Comparison of ENCODE assay signal across 17 mouse cellular contexts in genomic region chr17:57235803-57236202, GRCm38 (mm10). TPM values are rescaled to one million over a fixed set of nuclear protein-coding genes. Genes with fewer than 3 reads are reported as not detected.
DNase-seq lines count a peak whose midpoint lies in the region; ATAC-seq lines count a peak whose summit lies in the region.
"Had no signal": no experiment of that assay in that cellular context is flagged by ENCODE, and none has a peak within 500 bp of the region (broad histone marks: within the 10 kb centered on the region; RNA-seq: fewer than 3 reads in every experiment).

No protein-coding gene starts in this region.

- no peak for DNase-seq in heart, postnatal 10 days
- no peak for DNase-seq in midbrain, embryonic 10.5 days (ENCODE audit: low spot score)
- DNase-seq in embryo, embryonic 11 days, result no peak
- no peak for DNase-seq in spleen, adult 18-20 months
- DNase-seq: adrenal gland, postnatal 25 days; cerebellum, adult 18-20 months; heart, postnatal 14 days; kidney, adult 8-10 months; lung, adult 18-20 months; thymus, postnatal 14 days had no signal

- peaks cover 40% of the 10 kb centered on the region for H3K36me3 ChIP-seq in heart, embryonic 14.5 days (ENCODE audit: control insufficient read depth, insufficient read depth, low read length)
- peaks cover 34% of the 10 kb centered on the region for H3K36me3 ChIP-seq in midbrain, embryonic 12.5 days
- H3K36me3 ChIP-seq in midbrain, embryonic 10.5 days, result peaks cover 38% of the 10 kb centered on the region
- H3K36me3 ChIP-seq in liver, embryonic 15.5 days (replicated peaks), result peaks cover 41% of the 10 kb centered on the region

- intact Hi-C loops in heart, postnatal 10 days (cut with DNase I), result no loop called here

- ATAC-seq in heart, embryonic 14.5 days (ENCODE audit: insufficient number of reproducible peaks, insufficient read depth, low FRiP score, low read depth), result 0 out of 2 replicates have a peak, but pooled peaks have one; percentile 12
- ATAC-seq in midbrain, embryonic 12.5 days (ENCODE audit: low FRiP score, low read depth), result peak; percentile 20; the same call in 1 of the 2 replicates
- 0 out of 2 replicates have a peak, but pooled peaks have one; percentile 5 for ATAC-seq in liver, embryonic 15.5 days (ENCODE audit: insufficient read depth)
- ATAC-seq: hindbrain, embryonic 16.5 days had no signal

- no peak overlapping the region for H3K9ac ChIP-seq in heart, embryonic 14.5 days (ENCODE audit: low read length)
- H3K9ac ChIP-seq in midbrain, embryonic 12.5 days (replicated peaks), result no peak overlapping the region
- no peak overlapping the region for H3K9ac ChIP-seq in liver, embryonic 15.5 days

- no peak overlapping the region for H3K4me3 ChIP-seq in heart, embryonic 14.5 days (ENCODE audit: control insufficient read depth in 1 of 2, insufficient read depth in 1 of 2, low read depth in 1 of 2, low read length in 2 of 2)
- H3K4me3 ChIP-seq in midbrain, embryonic 12.5 days, result no peak overlapping the region
- no peak overlapping the region for H3K4me3 ChIP-seq in midbrain, embryonic 10.5 days
- peak overlapping the region; percentile 49 for H3K4me3 ChIP-seq in liver, embryonic 15.5 days (replicated peaks)

- no peaks in the 10 kb centered on the region for H3K27me3 ChIP-seq in heart, embryonic 14.5 days (ENCODE audit: control insufficient read depth, insufficient read depth, low read length)
- no peaks in the 10 kb centered on the region for H3K27me3 ChIP-seq in midbrain, embryonic 12.5 days
- H3K27me3 ChIP-seq in midbrain, embryonic 10.5 days (ENCODE audit: low read depth, poor library complexity, severe bottlenecking), result no peaks in the 10 kb centered on the region
- H3K27me3 ChIP-seq in liver, embryonic 15.5 days, result no peaks in the 10 kb centered on the region

- no peaks in the 10 kb centered on the region for H3K9me3 ChIP-seq in heart, embryonic 14.5 days (ENCODE audit: control insufficient read depth, low read length)
- H3K9me3 ChIP-seq in midbrain, embryonic 12.5 days, result no peaks in the 10 kb centered on the region
- no peaks in the 10 kb centered on the region for H3K9me3 ChIP-seq in midbrain, embryonic 10.5 days (replicated peaks)
- H3K9me3 ChIP-seq in liver, embryonic 15.5 days (replicated peaks), result no peaks in the 10 kb centered on the region

- no peak overlapping the region for H3K27ac ChIP-seq in heart, embryonic 14.5 days (replicated peaks in 1 of 2; ENCODE audit: control insufficient read depth in 1 of 2, insufficient read depth in 1 of 2, low read depth in 2 of 2, low read length in 2 of 2)
- H3K27ac ChIP-seq in midbrain, embryonic 12.5 days (replicated peaks), result no peak overlapping the region
- H3K27ac ChIP-seq in midbrain, embryonic 10.5 days (replicated peaks), result no peak overlapping the region
- H3K27ac ChIP-seq in liver, embryonic 15.5 days (replicated peaks), result no peak overlapping the region

- WGBS in heart, embryonic 14.5 days, result 87% methylated on average over 5 of the region's 5 CpGs
- WGBS in midbrain, embryonic 12.5 days, result 94% methylated on average over 5 of the region's 5 CpGs
- 89% methylated on average over 5 of the region's 5 CpGs for WGBS in midbrain, embryonic 10.5 days
- WGBS in liver, embryonic 15.5 days (ENCODE audit: insufficient replicate concordance), result 69% methylated on average over 5 of the region's 5 CpGs

- H3K4me2 ChIP-seq in heart, embryonic 14.5 days (ENCODE audit: low read length), result no peak overlapping the region
- no peak overlapping the region for H3K4me2 ChIP-seq in midbrain, embryonic 12.5 days (replicated peaks)
- H3K4me2 ChIP-seq in liver, embryonic 15.5 days, result peak overlapping the region; percentile 51

- no peaks in the 10 kb centered on the region for H3K4me1 ChIP-seq in heart, embryonic 14.5 days (ENCODE audit: control insufficient read depth in 2 of 2, insufficient read depth in 2 of 2, low read length in 2 of 2)
- no peaks in the 10 kb centered on the region for H3K4me1 ChIP-seq in midbrain, embryonic 12.5 days
- no peaks in the 10 kb centered on the region for H3K4me1 ChIP-seq in midbrain, embryonic 10.5 days
- peaks cover 8% of the 10 kb centered on the region for H3K4me1 ChIP-seq in liver, embryonic 15.5 days (replicated peaks)

RNA-seq across cellular contexts. Expression of gene C3, which starts 7.9 kb away (rescaled TPM):
- 0.74 and 1.00 TPM in 2 replicates for polyA plus RNA-seq in heart, embryonic 14.5 days (2014; fragmentation: Nextera tagmentation; extraction: Ambion mirVana)
- 10 to 100 TPM; 42.3 to 66.3 TPM for total RNA-seq in heart, postnatal 10 days (2021)
- 0.50 and 0.64 TPM in 2 replicates for polyA plus RNA-seq in midbrain, embryonic 12.5 days (2016; fragmentation: Nextera tagmentation; extraction: Ambion mirVana)
- polyA plus RNA-seq in midbrain, embryonic 10.5 days (2016; fragmentation: Nextera tagmentation; extraction: Ambion mirVana), result 0.07 TPM in 1 of 2 replicates, not detected in the other
- 369 and 468 TPM in 2 replicates for polyA plus RNA-seq in liver, embryonic 15.5 days (2015; fragmentation: Nextera tagmentation; extraction: Ambion mirVana)
- polyA plus RNA-seq: forebrain, embryonic 11.5 days had no signal

RNA-seq across cellular contexts. Expression of gene Gpr108, which starts 12.4 kb away (rescaled TPM):
- polyA plus RNA-seq in heart, embryonic 14.5 days (2014; fragmentation: Nextera tagmentation; extraction: Ambion mirVana), result 27.4 and 29.0 TPM in 2 replicates
- 10 to 100 TPM; 26.5 TPM for total RNA-seq in heart, postnatal 10 days (2021)
- 23.3 and 24.5 TPM in 2 replicates for polyA plus RNA-seq in midbrain, embryonic 12.5 days (2016; fragmentation: Nextera tagmentation; extraction: Ambion mirVana)
- polyA plus RNA-seq in midbrain, embryonic 10.5 days (2016; fragmentation: Nextera tagmentation; extraction: Ambion mirVana), result 23.9 and 26.0 TPM in 2 replicates
- polyA plus RNA-seq in liver, embryonic 15.5 days (2015; fragmentation: Nextera tagmentation; extraction: Ambion mirVana), result 11.9 and 12.0 TPM in 2 replicates

RNA-seq across cellular contexts. Expression of gene Trip10, which starts 13.5 kb away (rescaled TPM):
- polyA plus RNA-seq in heart, embryonic 14.5 days (2014; fragmentation: Nextera tagmentation; extraction: Ambion mirVana), result 32.9 and 33.0 TPM in 2 replicates
- total RNA-seq in heart, postnatal 10 days (2021), result 10 to 100 TPM; 57.8 to 72.1 TPM
- polyA plus RNA-seq in midbrain, embryonic 12.5 days (2016; fragmentation: Nextera tagmentation; extraction: Ambion mirVana), result 23.5 and 26.6 TPM in 2 replicates
- 34.0 and 42.1 TPM in 2 replicates for polyA plus RNA-seq in midbrain, embryonic 10.5 days (2016; fragmentation: Nextera tagmentation; extraction: Ambion mirVana)
- polyA plus RNA-seq in liver, embryonic 15.5 days (2015; fragmentation: Nextera tagmentation; extraction: Ambion mirVana), result 8.1 and 9.8 TPM in 2 replicates

RNA-seq across cellular contexts. Expression of gene Tnfsf14, which starts 41.8 kb away (rescaled TPM):
- polyA plus RNA-seq in heart, embryonic 14.5 days (2014; fragmentation: Nextera tagmentation; extraction: Ambion mirVana), result not detected in 2 replicates
- not detected for total RNA-seq in heart, postnatal 10 days (2021)
- polyA plus RNA-seq in midbrain, embryonic 12.5 days (2016; fragmentation: Nextera tagmentation; extraction: Ambion mirVana), result 0.09 TPM in 1 of 2 replicates, not detected in the other
- polyA plus RNA-seq in midbrain, embryonic 10.5 days (2016; fragmentation: Nextera tagmentation; extraction: Ambion mirVana), result 0.06 and 0.21 TPM in 2 replicates
- 1.3 and 1.4 TPM in 2 replicates for polyA plus RNA-seq in liver, embryonic 15.5 days (2015; fragmentation: Nextera tagmentation; extraction: Ambion mirVana)
- total RNA-seq: adrenal gland, postnatal 25 days; layer of hippocampus, postnatal 25 days; left cerebral cortex, postnatal 14 days had no signal
- polyA plus RNA-seq: hindbrain, embryonic 16.5 days had no signal

RNA-seq across cellular contexts. Expression of gene Vav1, which starts 43.1 kb away (rescaled TPM):
- polyA plus RNA-seq in heart, embryonic 14.5 days (2014; fragmentation: Nextera tagmentation; extraction: Ambion mirVana), result 1.4 and 2.2 TPM in 2 replicates
- 1 to 10 TPM; 1.4 to 2.3 TPM for total RNA-seq in heart, postnatal 10 days (2021)
- 2.0 and 2.1 TPM in 2 replicates for polyA plus RNA-seq in midbrain, embryonic 12.5 days (2016; fragmentation: Nextera tagmentation; extraction: Ambion mirVana)
- 1.9 and 2.0 TPM in 2 replicates for polyA plus RNA-seq in midbrain, embryonic 10.5 days (2016; fragmentation: Nextera tagmentation; extraction: Ambion mirVana)
- polyA plus RNA-seq in liver, embryonic 15.5 days (2015; fragmentation: Nextera tagmentation; extraction: Ambion mirVana), result 13.8 and 14.5 TPM in 2 replicates

Comparison
In these comparisons a context has a peak if more than half of its experiments do, and no peak if none do; other contexts are left out.
1. RNA of gene C3, which starts 7.9 kb away (polyA plus RNA-seq): 369 to 468 TPM in liver, embryonic 15.5 days; 0.74 to 1.00 TPM in heart, embryonic 14.5 days, 0.50 to 0.64 TPM in midbrain, embryonic 12.5 days and 0.07 TPM in midbrain, embryonic 10.5 days; every median in the first group is over 100 times any median in the second.
2. Peak in every context shown above with its lines, with median percentiles within 50 percentile points of each other: ATAC-seq.